Mouse (Mus musculus) frontal cortex, postnatal 10 days (tissue): ENCODE results near the gene Dgki.

Source experiments
- DNase-seq, 2 experiments: peaks; one replicate each; pipeline ENCODE4 v3.0.0; 2022; ENCODE audit warnings: low spot score in 2 of 2, mixed read lengths in 1 of 2

Dgki gene

DNA sequence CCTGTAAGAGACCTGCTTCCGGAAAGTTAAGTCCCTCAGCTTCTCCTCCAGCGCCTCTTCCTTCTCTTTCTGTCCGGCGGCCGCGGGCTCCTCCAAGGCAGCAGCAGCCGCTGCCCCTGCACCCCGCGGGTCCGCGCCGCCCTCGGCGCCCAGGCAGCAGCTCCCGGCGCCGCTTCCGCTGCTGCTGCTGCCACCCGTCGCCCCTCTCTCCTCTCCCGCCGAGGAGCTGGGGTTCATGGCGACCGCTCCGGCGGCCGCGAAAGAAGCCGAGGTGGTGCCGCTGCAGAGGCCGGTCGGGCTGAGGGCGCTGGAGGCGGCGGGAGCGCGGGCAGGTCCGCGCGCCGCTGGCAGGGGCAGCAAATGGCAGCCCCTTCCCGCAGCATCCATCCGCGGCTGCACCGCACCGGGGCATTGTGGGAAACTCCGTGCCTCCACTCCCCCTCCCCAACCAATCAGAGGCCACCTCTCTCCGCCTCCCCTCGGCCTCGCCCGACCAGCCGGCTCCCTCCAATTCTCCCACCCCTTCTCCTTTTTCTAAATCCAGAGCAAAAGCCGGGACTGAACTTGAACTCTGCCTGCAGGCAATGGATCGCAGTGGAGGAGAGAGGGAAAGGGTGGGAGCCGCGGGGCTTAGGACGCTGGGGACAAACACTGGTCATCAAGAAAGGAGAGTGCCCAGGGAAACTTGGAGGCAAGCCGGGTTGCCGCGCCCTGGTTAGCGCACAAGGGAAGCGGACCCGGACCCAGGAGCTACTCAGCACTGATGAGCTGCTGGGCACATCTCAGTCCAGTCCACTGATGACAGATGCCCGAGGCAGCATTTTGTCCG is at the start of gene Dgki:
Gene Dgki (minus strand): TSS at position 623 of the 829 bp plus-strand sequence.
- DNase-seq = peak; percentile 84 to 87

- no peak for DNase-seq
Observed at GRCm38 (mm10) chr6:37347606-37348005, 47.6 kb upstream of the Dgki start.

GRCm38 (mm10) chr6:37338055-37338454 is 38.1 kb upstream of the Dgki start:
- no peak for DNase-seq

- no peak for DNase-seq
Observed at GRCm38 (mm10) chr6:37336831-37337260, 36.9 kb upstream of the Dgki start.

DNA sequence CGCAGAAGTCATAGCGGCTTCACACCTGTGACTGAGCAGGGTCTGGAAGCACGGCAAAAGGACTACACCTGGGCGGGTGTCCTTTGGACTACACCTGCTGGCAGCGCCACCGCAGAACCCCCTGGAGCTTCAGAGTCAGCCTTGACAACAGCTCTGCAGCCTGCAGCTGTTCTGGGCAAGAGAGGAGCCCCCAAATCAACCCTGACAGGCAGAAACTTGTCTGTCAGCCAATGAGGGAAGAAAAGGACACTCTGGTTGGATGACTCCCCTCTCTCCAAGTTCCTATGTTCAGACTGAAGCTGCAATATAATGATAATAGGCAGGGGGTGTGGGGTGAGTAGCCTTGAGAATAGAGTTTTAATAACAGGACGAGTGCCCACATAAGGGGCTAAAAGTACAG is 36.4 kb upstream of the Dgki start:
- DNase-seq = no peak

- DNase-seq = no peak
Observed at GRCm38 (mm10) chr6:37332846-37333245, 32.9 kb upstream of the Dgki start.

GRCm38 (mm10) chr6:37329901-37330864 is 30.2 kb upstream of the Dgki start:
- DNase-seq = no peak

GRCm38 (mm10) chr6:37329376-37329775 is 29.4 kb upstream of the Dgki start:
- DNase-seq = no peak

- DNase-seq = no peak
Observed at GRCm38 (mm10) chr6:37328671-37329070, 28.7 kb upstream of the Dgki start.

GRCm38 (mm10) chr6:37327519-37327918 is 27.5 kb upstream of the Dgki start:
- no peak for DNase-seq

DNA sequence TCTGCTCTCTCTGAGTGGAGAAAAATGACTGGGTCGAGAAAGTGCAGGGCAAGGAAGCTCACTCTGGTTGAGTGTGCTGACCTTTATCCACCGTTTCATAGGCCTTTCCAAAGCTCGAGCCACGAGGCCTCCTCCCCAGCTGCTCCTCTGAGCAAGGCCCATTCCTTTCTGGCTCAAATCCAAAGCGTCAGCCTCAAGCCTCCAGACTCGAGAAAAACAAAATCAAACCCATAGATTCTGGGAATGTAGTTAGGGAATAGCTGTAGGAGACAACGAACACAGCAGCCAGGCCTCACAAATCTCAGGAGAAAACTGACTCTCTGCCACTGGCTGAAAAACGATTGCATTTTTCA is 26.6 kb upstream of the Dgki start:
- DNase-seq = no peak

GRCm38 (mm10) chr6:37325906-37326602 is 26.1 kb upstream of the Dgki start:
- DNase-seq = no peak

DNA sequence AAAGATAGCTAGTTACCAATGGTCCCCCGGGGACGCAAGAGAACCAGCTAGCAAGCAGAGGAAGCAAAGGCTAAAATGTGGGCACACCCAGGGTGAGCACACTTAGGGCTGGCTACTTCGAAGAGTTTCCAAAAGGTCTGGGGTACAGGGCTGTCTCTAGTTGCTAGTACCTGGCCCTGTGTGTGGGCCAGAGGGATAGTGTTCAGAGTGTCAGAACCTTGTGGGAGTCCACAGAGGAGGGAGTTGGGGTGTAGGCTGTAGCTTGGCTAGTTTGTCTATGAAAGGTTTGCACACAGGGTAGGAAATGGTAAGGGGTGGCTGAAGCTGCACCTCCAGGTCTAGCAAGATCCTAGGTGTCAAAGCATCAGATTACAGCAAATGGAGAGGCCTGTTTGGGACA is 25.1 kb upstream of the Dgki start:
- no peak for DNase-seq

DNA sequence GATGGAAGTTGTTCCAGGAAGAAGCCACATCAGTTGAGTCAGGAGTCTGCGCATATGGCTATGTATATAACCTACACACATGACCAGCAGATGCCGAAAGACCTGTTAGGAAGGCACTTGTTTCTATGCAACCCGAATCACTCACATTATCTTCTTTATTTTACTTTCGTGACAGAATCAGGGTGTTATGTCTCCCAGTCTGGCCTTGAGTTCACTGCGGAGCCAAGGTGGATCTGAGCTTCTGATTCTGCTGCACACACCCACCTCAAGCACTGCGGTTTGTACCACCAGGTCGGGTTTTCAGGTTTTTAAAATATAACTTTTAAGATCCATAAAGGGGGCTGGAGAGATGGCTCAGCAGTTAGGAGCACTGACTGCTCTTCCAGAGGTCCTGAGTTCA is 22.7 kb upstream of the Dgki start:
- no peak for DNase-seq

DNA sequence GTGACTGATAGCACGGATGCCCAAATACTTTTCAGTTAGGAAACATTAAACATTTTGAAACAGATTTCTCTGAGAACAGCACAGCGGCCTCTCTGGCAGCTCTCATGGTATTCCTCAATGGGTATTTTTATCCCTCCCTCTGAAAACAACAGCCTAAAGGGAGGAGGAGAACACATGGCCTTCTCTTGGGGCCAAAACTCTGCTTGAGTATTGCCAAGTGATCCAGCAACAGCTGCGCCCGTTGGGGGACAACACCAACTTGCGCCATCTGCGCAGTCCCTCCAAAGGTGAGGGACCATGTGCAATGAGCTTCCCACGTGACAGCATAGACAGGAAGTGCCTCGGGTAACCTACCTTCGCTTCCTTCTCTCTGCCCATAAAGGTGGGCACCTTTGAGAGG is 22.1 kb upstream of the Dgki start:
- DNase-seq = no peak

- DNase-seq = no peak
Observed at GRCm38 (mm10) chr6:37317904-37318303, 17.9 kb upstream of the Dgki start.

DNA sequence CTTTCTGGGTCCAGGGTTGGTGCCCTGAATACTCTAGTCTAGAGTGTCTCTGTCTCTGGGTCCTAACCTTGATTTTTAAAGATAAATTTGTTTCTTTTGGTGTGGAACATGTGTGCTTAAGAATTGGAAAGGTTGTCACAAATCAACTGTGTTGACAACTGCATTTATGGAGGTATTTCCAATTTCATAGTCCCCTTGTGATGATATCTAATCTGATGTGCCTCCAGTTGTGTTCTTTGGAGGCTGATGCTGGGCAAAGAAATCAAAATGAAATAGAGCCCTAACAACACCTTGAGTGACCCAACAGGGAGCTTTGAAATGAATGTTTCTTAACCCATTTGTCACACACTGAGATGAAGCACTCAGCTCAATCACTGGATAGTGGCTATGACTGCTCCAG is 15.5 kb upstream of the Dgki start:
- no peak for DNase-seq

DNA sequence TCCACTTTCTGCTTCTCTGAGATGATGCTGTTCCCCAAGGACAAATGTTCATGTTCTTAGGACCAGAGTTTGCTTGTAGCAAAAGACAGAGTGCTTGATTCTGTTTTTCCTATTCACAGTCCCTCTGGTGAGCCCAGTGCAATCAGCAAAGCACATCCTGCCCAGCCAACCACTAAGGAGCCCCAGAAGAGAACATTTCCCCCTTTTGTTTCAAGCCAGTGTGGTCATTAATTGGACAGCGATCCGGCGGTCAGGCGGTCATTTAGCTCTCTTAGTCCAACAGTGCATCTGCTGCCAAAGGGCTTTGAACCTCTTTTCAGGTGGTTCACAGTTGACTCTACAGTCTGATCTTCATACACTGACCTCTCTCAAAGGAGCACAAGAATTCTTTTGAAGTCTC is 10.6 kb upstream of the Dgki start:
- no peak for DNase-seq

GRCm38 (mm10) chr6:37306616-37307015 is 6.6 kb upstream of the Dgki start:
- DNase-seq = no peak

GRCm38 (mm10) chr6:37300492-37300891 is 508 bp upstream of the Dgki start:
- no peak for DNase-seq

DNA sequence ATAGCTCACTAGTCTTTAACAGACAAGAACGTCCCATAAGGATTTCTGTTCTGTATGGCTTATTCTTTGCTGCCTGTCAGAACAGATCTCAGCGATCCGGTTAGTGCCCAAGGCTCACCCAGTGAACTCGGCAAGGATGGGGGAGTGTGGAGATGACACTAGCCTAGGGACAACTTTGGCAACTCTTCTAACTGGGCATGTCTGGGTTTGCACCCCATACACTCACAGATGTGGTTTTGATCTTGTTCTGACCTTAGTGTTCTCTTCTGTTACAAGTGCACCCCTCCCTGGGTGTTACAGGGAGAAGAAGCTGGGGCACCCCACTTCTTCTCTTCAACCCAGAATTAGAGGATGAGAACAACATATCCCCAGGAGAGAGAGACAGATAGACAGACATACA is 1.0 kb downstream of the Dgki start:
- DNase-seq = no peak
